Mouse (Mus musculus) gastrocnemius, adult 18-20 months (tissue): ENCODE results near the gene Lrr1. TPM values are rescaled to one million over a fixed set of nuclear protein-coding genes. Genes with fewer than 3 reads are reported as not detected.

Source experiments
- microRNA-seq: library from miRNA; unstranded; fragments of <30 nt; microRNA quantifications from one replicate; pipeline ENCODE4 v1.2.0, GENCODE M21; 2021
- total RNA-seq, 2 experiments: library from RNA; stranded (reverse); gene quantifications; 2 replicates each; pipeline ENCODE4 v1.2.3; 2021

Gene Lrr1
- total RNA-seq, 2 experiments from 2014 or later = not detected

Small RNAs within 50 kb of the gene (microRNA-seq; reads per million reads assigned to microRNA genes)
- gene Gm47287 (not detected), gene Gm47295 (5.1 reads per million, percentile 10 among the genes with 10 or more reads in this experiment)

Other genes with a start within 250 kb of the Lrr1 start
- 1,000 to 10,000 TPM in 1 of 2 experiments, 100 to 1,000 TPM in 1; 898 to 1,011 TPM for gene Rps29, start 9.6 kb upstream of the Lrr1 start, total RNA-seq
- gene Rpl36al, start 15.3 kb downstream of the Lrr1 start, total RNA-seq = 100 to 1,000 TPM; 336 to 346 TPM
- 1 to 10 TPM; 5.6 to 7.2 TPM for gene Mgat2, start 15.3 kb downstream of the Lrr1 start, total RNA-seq
- 1 to 10 TPM; 1.7 to 3.4 TPM for gene Gm49383, start 28.3 kb downstream of the Lrr1 start, total RNA-seq
- under 1 TPM; 0.59 to 0.73 TPM for gene Dnaaf2, start 29.6 kb downstream of the Lrr1 start, total RNA-seq
- 1 to 10 TPM; 1.9 to 2.0 TPM for gene Gm49384, start 35.5 kb downstream of the Lrr1 start, total RNA-seq
- gene Pole2, start 59.4 kb downstream of the Lrr1 start, total RNA-seq = under 1 TPM; 0.18 to 0.19 TPM
- gene Klhdc1, start 72.4 kb downstream of the Lrr1 start, total RNA-seq = 10 to 100 TPM; 22.7 to 26.2 TPM
- gene Klhdc2, start 127.9 kb downstream of the Lrr1 start, total RNA-seq = 100 to 1,000 TPM in 1 of 2 experiments, 10 to 100 TPM in 1; 98.7 to 119 TPM
- gene Nemf, start 188.4 kb downstream of the Lrr1 start, total RNA-seq = 10 to 100 TPM; 18.7 to 20.9 TPM
- gene Arf6, start 203.3 kb downstream of the Lrr1 start, total RNA-seq = 10 to 100 TPM; 19.1 to 26.3 TPM
- gene Gm9887, start 203.6 kb downstream of the Lrr1 start, total RNA-seq = not detected